Mouse (Mus musculus) retina, postnatal 7 days (tissue): ENCODE measurements around the gene Olfr1342.

Experiments used
- DNase-seq: peaks from one replicate; pipeline ENCODE4 v3.0.0-alpha.2; 2012; ENCODE audit warnings: low read depth, low spot score

Olfr1342 gene

DNA sequence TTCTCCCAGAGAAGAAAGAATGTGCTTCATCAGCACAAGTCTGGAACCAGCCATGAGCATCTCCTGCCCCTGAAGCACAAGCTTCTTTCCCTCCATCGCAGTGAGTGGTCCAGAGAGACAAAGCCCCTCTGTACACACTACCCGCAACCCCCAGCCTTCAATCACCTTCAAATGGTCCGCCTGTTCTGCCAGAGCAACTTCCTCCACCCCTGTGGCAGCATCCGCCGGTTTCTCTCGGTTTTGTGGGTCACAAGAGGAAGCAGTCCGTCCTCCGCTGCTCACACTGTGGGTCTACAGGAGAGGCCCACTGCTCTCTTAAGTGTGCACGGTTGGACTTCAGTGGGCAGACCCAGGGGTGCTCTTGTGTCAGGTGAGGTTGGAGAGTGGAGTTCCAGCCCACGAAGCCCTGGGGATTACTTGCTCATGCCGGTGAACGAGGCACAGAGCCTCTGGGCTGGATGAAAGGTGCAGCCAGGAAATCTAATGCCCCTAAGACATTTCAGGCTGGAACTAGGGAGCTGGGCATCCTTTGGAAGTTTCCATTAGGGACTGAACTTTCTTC is at the start of gene Olfr1342:
Olfr1342 (minus strand) TSS at position 345 of the 562 bp plus-strand sequence.
- DNase-seq: no peak

DNA sequence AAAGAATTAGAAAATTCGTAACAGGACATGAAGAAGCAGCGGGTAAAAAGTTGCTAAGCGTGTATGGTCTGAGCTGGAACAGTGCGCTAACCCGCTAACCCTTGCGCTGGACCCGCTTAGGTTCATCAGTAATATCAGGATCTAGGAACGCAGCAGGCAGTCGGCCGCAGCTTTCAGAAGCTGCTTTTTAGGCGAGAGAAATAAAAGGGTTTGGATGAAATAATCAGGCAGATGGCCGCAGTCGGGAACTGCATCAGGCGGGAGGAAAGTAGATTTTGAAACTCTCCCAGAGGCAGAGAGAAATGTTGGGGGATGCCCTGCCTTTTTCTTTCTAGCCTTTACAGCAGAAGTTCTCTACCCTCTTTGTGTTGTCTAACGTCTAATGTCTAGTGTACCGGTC is 49.3 kb upstream of the Olfr1342 start:
- no peak for DNase-seq

GRCm38 (mm10) chr4:118740988-118741698 is 48.6 kb upstream of the Olfr1342 start:
- no peak for DNase-seq

DNA sequence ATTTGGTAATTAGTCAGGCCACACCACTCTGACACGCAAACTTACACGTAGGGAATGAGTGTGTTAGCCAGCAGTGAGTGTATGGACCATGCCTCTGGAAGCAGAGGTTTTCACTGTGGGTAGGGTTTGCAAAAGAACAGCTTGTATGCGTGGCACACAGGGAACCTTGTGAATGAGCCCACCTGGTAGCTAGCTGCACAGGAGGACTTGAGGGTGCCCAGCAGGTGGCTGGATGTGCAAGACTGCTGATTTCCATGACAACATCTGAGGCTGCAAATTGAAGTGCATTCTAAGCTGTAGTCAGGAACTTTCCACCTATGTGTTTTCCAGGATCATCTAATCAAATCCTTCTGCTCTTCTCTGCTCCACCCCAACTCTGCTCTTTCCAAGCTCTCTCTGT is 47.0 kb upstream of the Olfr1342 start:
- no peak for DNase-seq

GRCm38 (mm10) chr4:118731875-118732274 is 39.3 kb upstream of the Olfr1342 start, which contains the start of gene Olfr1339:
TSS of gene Olfr1339 (plus strand) at chr4:118732175.
- DNase-seq: no peak

DNA sequence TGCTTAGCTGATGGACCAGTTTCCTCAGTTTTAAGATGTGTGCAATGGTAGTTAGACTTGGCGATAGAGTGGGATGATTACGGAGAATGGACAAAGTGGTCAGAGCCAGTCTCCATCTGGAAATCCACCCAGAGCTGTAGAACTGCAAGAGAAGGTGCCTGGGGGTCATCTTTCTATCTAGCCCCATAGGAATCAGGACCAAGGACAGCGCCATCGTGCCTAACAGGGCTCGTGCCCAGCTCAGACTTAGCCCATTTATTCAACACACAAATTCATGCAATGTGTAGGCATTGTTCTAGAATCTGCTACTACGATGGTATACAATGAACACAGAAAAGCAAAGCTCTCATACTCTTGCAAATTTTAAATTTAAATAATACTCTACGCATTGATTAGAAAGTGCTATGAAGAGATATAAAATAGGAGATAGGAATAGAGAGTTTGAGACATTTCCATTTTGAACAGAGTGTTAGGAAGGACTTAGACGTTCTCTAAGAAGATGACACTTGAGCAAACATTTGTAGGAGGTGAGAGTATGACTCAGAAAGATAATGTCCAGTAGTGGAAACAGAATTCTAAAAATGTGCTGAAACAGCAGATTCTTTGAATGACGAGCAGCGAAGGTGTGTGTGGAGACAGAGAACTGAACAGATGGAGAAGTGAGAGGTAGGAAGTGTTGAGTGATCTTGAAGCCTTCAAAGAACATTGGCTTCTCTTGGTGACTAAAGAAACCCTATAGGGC is 29.4 kb upstream of the Olfr1342 start:
- no peak for DNase-seq

DNA sequence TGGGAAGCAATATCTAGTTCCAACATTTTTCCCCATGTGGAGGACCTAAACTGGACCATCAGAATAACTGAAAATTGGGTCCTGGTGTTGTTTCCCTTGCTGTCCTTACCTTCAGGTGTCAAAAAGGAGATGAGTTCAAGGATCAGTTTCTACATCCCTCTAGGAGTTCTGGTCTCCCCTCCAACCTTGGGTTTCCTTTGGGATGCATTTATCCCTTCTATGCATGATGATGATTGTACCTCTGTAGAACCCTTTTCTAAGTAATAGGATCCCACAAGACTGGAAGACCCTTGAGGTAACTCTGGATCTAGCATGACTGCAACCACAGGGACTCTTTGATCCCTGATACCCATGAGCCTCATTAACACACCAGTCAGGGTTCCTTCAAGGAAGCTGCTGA is 27.3 kb upstream of the Olfr1342 start, which contains the start of gene Olfr1340:
Olfr1340 (plus strand) TSS at position 301 of the 400 bp plus-strand sequence.
- no peak for DNase-seq

DNA sequence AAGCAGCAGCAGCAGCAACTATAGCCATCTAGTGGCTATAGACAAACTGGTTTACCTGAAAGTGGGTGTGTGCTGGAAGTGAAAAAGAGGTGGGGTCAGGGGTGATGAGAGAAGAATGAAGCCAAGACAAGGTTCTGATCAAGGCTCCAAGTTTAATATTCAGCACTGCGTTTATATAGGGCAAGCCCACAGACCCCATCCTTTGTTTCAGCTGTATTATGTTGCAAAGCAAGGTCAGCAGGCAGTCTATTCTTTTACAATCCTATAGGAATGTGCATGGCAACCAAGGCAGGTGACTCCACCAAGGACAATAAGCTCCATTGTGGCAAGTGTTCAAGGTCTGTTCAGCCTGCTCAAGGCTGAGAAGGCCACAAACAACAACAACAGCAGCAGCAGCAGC is 19.1 kb upstream of the Olfr1342 start:
- no peak for DNase-seq

DNA sequence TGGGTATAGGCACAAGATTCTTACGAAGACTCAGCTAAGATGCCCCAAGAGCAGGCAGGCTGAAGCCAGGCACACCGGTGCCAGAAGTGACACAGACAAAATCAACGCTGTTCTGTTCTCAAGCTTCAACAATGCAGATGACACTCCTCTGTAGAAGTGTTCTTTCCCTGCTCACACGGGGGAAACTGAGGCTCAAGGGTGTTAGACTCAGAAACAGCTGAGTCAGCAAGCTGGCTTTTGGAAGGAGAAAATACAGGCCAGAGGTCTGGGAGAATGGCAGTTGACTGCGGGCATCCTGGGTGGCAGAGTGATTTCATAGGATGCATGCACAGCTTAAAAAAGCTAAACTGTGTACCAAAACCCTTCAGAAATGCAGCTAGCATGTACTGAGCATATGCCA is 15.5 kb upstream of the Olfr1342 start:
- DNase-seq: no peak

GRCm38 (mm10) chr4:118703223-118703622 is 10.7 kb upstream of the Olfr1342 start, which contains the start of gene Olfr1341:
TSS of gene Olfr1341 (plus strand) at chr4:118703523.
- no peak for DNase-seq

- DNase-seq: no peak
These were observed 1.3 kb upstream of the Olfr1342 start for GRCm38 (mm10) chr4:118693812-118694211.

GRCm38 (mm10) chr4:118687086-118687485 is 5.5 kb downstream of the Olfr1342 start:
- no peak for DNase-seq

- DNase-seq: no peak
These were observed 33.9 kb downstream of the Olfr1342 start, which contains the start of gene Olfr62 for GRCm38 (mm10) chr4:118658652-118659051. TSS of gene Olfr62 (plus strand) at chr4:118658952.

DNA sequence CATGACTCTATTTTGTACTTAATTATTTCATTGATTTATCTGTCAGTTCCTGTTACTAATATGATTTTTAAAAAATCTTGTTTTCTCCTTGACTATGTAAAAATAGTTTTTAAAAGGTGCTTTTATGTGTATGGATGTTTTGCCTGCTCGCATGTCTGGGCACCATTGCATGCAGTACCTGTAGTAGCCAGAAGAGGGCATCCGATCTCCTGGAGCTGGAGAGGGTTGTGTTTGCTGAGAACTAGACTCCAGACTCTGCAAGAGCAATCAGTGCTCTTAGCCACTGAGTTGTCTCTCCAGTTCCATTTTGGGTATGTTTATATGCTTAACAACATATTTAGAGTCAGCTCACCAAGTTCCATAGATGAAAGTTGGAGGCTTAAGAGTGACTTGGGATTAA is 47.3 kb downstream of the Olfr1342 start:
- DNase-seq: no peak

GRCm38 (mm10) chr4:118642346-118643190 is 50.0 kb downstream of the Olfr1342 start:
- no peak for DNase-seq
